Mouse (Mus musculus): Measurements from ENCODE around the gene Csrnp2.

Gene Csrnp2

DNA sequence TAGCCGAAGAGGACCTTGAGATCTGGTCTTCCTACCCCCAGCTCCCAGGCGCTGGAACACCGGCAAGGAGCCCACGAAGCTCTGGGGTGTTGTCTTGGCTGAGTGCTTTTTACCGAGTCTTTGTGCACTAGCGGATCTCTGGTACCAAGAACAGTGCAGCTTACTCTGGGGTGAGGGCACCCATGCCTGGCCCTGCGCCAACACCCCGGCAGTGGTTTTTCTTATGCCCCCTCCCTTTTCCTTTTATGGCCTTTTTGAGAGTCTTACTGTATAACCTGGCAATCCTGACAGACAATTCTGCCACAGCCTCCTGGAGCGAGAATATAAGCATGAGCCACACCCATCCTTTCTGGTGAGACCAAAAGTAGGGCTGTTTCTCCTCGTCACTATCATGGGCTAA lies 16.9 kb downstream of the Csrnp2 start:
- no peak for DNase-seq (ENCODE audit: low spot score)

DNA sequence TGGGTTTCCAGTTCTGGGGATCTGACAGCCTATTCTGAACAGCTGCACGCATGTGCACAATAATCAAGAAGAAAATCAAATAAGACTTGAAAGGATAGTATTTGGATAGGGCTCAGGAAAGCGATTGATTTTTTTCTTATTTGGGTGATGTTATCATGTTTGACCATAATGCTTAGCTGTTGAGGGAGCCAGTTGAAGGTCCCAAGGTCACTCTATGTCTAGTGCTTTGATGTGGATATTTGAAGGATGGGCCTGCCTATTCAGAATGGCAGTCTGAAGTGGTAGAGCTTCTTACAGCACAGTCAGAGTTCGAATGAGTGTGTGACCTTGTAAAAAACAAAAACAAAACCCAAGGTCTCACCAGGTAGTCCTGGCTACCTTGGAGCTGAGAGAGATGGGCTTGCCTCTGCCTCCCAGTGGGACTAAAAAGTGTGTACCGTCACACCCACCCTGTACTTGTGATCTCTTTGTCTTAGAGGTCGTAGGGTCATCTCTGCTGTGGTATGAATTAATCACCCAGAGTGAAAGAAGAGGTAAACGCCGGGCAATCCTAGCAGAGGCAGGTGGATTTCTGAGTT lies 21.3 kb downstream of the Csrnp2 start:
- no peak for DNase-seq (ENCODE audit: low spot score)

DNA sequence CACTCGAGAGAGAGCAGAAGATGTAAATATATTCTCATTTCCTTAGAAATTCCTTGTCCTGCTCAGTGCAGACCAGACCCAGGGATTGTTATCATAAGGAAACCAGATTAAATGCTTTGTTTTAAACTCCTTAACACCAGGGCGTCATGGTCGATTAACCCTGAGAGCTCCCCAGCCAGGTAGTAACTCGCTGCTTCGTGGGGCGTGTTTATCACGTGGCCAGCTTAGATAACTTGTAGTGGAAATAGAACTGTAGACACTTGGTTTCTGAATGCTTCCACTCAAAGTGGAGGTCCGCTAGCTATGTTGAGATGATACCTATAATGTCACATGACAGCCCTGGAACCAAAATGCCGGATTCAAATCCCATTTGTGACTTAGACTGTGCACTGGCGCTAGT lies 25.3 kb downstream of the Csrnp2 start:
- DNase-seq (ENCODE audit: low spot score) = no peak

DNA sequence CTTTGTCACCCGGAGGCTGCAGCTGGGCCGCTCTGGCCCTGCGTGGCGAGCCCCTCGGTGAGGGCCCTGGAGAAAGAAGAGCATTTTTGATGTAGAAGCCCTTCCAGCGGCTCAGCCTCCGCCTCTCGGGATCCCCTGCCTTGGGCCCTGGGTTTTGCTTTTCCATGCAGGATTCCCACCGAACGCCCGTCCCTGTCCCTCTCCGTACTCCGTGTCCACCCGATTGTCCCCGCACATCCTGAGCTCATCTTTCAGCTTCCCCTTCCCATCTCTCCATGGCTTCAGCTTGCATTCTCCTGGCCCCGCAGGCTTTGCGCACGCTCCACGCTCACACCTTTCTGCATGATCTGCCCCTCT lies 26.1 kb downstream of the Csrnp2 start:
- no peak for DNase-seq (ENCODE audit: low spot score)

DNA sequence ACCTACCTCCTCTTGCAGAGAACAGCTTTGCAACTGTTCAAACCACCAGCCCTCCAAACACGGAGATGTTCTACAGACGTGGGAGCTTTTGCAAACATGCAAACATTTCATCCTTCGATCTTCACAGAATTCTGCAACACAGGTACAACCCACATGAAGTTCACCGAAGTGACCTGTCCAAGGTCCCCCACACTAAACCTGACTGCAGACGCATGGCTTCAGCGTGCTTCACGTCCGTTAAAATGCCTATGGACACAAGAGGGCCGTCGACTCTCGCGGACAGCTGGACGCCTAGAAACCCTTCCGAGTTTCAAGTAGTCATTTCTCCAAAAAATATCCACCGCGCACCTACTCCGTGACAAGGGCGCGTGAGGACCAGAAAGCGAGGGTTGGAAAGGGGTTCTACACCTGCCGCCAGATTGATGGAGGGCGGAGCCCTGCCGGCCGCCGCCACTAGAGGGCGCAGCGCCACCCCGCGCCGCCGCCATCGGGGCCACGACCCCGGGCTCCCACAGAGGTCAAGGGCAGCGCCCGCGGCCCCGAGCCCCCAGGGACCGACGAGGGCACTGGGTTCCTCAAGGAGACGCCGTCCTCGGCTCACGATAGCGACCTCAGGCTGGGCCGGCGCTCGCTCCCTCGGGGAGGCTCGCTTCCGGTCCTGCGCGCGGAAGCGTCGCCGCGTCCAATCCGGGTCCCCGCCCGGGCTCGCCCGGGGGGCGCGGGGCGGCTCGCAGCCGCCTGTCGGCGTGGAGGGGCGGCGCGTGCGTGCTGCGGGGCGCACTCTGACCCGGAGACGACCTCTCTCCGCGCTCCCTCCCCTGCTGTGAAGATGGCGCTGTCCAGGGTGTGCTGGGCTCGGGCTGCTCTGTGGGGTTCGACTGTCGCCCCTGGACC lies 26.7 kb downstream of the Csrnp2 start, which contains the start of gene Letmd1:
Letmd1 (plus strand) TSS at position 729 of the 894 bp plus-strand sequence.
- DNase-seq (ENCODE audit: low spot score) = peak; percentile 86

DNA sequence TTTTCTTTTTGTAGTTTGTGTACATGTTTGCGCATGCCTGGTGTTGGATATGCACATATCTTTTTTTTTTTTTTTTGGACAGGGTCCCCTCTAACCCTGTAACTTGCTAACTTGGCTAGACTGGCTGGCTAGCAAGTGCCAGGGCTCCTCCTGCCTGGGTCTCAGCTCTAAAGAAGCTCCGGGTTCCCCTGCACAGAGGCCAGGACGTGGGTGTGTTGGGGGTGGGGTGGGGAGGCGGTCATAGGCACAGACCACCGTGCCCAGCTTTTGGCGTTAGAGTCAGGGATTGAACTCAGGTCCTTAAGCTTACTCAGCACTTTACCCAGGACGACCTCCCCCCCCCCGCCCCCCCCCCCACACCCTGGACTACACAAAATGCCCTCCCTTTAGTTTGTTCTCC lies 27.6 kb downstream of the Csrnp2 start:
- DNase-seq (ENCODE audit: low spot score) = no peak

DNA sequence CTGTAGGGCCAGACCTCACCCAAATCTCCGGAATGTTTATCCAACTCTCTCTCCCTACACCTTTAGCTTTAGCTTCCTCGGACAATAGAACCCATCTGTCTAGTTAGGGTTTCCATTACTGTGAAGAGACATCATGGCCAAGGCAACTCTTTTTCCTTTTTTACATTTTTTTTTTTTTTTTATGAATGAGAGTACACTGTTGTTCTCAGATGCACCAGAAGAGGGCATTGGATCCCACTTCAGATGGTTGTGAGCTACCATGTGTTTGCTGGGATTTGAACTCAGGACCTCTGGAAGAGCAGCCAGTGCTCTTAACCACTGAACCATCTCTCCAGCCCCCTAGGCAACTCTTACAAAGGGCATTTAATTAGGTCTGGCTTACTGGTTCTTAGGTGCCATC lies 29.9 kb downstream of the Csrnp2 start:
- DNase-seq (ENCODE audit: low spot score) = no peak

DNA sequence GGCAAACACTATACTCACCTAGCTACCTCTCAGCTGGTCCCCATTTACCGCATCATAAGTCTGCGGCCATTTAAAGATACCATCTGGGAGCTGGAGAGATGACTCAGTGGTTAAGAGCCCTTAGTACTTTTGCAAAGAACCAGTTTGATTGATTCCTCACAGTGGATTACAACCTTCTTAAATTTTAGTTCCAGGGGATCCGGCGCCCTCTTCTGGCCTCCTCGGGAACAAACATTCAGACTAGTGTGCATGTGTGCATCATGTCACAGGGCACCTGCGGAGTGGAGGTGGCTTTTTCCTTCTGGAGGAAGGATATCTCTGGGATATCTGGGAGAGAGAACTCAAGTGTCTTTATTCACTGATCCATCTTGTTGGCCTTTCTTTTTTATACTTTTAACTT lies 31.6 kb downstream of the Csrnp2 start:
- peak; percentile 35 for DNase-seq (ENCODE audit: low spot score)

DNA sequence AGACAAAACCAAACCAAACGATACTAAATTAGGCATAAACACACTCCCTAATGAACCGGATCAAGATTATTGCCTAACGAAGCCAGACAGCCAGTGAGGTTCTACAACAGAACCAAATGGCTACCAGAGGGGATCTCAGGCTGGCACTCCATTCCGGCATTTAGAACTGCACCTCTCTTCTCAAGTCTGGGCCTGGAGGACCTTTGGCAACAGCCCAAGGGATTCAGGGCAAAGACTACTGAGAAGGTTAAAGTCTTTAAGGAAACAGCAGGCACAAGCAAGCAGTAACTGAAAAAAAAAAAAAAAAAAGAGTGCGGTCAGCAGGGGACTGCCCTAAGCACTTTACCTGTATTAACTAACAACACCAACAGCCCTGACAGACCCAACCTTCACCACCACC lies 33.2 kb downstream of the Csrnp2 start:
- DNase-seq (ENCODE audit: low spot score) = no peak

DNA sequence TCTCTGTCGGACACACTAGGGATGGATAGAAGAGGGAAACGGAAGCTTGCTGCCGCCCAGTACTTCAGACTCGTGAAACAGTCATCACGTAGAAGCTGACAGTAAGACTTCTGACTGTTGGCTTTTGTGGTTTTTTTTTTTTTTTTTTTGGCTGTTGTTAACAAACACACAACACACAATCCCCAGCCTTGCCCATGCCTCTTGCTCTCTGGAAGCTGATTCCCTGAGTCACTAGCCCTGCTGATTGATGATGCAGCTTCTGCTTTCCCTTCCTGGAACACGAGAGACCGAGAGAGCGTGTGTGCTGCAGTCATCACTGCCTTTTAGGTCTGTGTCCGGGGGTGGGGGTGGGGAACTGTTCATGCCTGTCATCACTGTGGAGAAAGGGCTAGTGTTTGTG lies 33.6 kb downstream of the Csrnp2 start:
- no peak for DNase-seq (ENCODE audit: low spot score)

DNA sequence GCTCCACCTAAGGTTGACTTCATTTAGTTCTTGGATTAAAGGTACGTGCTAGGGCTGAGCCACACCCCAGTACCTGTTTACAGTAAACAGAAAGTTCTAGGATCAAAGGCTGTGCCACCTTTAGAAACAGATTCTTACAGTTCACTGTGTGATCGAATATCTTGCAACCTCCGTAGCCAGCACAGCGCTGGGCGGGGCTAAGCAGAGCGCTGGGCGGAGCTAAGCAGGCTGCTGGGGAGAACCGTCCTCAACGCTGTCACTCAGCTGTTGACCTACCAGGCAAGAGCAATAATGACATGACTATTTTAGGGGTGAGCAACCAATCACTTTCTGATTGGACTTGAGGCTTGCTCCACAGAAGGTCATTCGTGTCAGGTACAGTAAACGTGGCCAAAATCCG lies 34.3 kb downstream of the Csrnp2 start:
- DNase-seq (ENCODE audit: low spot score) = peak; percentile 53

DNA sequence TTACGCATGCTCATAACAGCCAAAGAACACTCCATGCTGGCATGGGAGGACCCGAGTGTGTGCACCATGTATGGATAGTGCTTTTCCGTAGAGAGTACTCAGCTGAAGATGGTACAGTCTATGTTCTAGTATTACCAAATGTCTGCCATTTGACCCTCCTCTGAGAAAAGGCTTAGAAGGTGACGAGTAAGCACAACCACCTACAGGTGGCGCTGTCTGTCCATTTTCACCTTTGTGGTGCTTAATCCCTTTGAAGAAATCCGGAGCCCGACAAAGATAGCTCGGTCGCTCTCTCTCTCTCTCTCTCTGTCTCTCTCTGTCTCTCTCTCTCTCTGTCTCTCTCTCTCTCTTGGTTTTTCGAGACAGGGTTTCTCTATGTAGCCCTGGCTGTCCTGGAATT lies 37.2 kb downstream of the Csrnp2 start:
- no peak for DNase-seq (ENCODE audit: low spot score)

DNA sequence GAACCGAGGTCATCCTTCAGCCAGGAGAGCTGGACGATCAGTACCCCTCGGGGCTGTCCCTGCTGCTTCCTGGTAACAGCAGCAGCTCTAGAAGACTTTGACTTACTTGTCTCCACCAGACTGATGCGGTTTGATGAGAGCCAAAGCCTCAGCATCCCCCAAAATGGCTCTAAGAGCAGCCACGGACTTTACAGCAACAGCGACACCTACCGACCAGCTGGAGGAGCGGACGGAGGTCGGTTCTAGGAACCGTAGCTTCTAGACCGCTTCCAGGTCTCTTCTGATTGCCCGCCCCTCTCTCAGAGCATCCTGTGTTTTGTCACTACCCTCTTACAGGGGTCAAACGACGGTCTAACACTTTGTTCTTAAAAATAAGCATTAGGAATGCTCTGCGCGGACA lies 37.9 kb downstream of the Csrnp2 start:
- peak; percentile 53 for DNase-seq (ENCODE audit: low spot score)

DNA sequence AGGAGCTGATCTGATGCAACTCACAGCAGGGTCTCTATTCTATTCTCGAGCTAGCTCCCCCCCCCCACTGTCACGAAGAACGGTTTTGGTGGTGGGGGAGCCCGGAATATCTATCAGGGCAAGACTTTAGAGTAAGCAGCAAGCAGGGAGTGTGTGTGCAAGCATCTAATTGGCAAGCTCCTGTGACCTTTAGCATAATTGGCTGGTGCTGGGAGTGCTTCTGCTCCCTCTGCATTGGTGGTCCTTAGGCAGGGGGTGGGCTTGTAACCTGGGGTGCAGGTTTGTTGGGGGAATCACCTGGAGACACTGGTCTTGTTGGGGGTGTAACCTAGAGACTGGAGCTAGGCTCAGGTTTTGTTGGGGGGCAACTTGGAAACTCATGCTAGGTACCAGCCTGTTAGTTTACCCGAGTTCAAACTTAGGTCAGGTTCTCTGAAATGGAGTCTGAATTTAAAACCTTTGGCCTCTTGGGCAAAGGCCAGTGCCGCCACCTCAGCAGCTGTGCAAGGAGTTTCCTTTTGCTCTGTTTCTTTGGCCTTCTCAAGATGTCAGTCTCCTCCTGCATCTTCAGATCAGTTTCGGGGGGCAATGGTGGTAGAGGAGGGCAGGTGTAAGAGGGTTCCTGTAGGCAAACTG lies 38.8 kb downstream of the Csrnp2 start:
- DNase-seq (ENCODE audit: low spot score) = peak; percentile 33

DNA sequence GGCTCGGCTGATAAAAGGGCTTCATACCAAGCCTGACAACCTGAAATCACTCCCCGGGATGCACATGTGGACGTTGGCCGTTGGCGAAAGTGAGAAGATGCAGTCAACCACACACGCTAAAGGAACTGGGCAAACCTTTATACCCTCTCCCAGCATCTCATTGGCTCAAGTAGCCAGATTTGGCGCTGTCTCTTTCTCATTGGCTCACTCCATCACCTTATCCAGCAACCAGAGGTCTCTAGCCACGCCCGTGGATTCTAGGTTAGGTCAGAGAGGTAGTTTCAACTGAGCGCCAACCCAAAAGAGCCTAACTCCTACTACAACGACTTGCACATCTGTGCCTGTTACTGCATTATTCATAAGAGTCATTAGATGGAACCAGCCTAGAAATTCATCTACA lies 42.8 kb downstream of the Csrnp2 start:
- no peak for DNase-seq (ENCODE audit: low spot score)

DNA sequence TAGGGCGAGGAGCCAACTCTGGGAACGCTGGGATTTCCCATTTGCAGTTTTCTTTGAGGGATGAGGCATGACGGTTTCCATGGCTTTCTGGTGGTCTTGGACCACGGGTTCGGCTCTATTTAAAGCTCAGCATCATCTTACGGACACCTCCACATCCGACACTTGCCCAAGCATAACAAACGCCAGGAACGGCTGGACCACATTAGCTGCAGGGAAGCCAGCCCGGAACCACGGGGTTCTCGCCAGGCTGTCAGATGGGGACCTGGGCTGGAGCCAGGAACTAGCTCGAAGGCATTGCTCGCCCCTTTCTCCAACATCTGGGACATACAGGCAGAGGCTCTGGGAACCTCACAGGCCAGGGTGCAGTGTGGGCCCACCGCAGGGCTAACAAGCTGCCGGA lies 44.0 kb downstream of the Csrnp2 start:
- DNase-seq (ENCODE audit: low spot score) = no peak

DNA sequence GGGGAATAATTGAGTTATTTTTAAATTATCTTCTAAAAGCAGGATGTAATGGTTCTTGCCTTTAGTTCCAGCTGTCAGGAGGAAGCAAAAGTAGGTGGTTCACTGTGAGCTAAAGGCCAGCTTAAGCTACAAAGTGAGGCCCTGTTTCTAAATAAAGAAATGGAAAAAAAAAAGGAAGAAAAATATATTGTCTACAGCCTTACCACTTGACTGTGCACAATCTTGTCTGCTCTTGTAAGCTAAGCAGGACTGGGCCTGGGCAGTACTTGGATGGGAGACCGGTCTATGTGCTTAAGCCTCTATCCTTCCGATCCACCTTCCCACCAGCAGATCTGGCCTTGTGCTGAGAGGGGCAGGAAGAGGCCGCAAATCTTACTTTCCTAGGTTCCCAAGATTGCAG lies 45.8 kb downstream of the Csrnp2 start:
- DNase-seq (ENCODE audit: low spot score) = no peak

DNA sequence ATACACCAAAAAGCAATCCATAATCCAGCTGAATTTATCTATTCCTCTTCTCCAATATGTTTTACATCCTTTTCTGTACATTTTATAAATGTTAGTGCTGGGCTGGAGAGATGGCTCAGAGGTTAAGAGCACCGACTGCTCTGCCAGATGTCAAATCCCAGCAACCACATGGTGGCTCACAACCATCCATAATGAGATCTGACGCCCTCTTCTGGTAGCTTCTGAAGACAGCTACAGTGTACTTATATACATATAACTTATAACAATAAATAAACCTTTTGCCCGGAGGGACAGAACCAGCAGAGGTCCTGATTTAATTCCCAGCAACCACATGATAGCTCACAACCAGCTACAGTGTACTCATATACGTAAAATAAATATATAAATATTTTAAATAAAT lies 46.7 kb downstream of the Csrnp2 start:
- DNase-seq (ENCODE audit: low spot score) = no peak

DNA sequence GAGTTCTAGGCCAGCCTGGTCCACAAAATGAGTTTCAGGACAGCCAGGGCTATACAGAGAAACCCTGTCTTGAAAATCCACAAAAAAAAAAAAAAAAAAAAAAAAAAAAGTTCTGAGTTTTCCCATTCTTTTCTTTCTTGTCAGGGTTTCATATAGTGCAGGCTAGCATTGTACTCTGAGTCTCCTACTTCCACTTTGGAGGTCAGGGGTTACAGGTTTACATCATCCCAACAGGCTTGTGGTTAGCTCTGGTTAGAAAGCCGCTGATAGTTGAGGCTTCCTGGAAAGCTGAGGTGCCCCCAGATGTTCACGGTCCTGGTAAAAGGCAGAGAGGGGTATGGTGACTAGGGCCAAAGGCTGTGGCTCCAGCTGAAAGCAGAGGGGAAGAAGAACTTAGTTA lies 48.4 kb downstream of the Csrnp2 start:
- no peak for DNase-seq (ENCODE audit: low spot score)

DNA sequence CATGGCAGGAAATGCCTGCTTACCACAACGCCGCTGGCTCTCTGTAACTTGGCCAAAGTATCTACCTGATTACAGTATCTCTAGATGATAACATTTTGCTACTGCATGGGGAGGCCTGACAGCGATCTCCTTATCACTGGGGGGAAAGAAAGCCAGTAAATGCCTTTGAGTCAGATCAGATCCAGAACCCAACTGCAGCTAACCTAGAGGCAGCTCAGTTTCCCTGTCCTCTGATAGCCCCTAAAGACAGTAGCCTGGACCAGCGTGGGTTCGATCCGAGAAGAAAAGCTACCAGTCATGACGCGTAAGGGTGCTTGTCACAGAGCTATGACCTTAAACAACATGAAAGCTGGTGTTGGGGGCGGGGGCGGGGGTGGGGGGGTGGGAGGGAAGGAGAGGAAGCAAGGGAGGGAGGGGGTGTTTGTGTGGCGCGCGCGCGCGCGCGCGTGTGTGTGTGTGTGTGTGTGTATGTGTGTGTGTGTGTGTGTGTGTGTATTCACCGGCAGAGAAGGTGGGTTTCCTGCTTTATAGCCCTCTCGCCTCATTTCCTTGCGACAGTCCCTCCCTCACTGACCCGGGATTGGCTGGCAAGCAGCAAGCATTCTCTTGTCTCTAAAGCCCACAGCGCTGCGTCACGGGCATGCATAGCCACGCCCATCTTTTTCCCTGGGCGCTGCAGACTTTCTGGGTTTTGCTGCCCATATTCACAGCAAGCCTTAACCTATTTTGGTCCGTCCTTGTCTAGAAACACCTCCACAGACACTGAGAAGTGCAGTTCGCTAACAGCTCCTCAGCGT lies 52.0 kb downstream of the Csrnp2 start:
- peak; percentile 91 for DNase-seq (ENCODE audit: low spot score)

DNA sequence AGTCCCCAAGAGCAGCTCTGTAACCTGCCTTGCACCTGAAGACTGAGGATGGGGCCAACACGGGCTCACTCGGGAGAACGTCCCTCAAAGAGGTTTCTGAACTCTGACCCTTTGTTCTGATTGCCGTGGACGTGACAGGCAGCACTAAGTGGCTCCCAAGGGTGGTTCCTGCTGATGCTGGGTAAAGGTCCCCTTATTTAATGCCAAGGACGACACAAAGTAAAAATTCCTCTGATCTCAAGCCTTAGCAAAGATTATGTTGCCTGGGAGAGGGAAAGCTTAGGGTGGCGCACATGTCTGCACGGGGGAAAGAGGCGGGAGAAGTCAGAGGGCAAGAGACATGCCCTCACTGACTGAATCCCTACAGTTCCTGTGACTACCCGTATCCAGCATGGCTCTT lies 58.8 kb downstream of the Csrnp2 start:
- no peak for DNase-seq (ENCODE audit: low spot score)

DNA sequence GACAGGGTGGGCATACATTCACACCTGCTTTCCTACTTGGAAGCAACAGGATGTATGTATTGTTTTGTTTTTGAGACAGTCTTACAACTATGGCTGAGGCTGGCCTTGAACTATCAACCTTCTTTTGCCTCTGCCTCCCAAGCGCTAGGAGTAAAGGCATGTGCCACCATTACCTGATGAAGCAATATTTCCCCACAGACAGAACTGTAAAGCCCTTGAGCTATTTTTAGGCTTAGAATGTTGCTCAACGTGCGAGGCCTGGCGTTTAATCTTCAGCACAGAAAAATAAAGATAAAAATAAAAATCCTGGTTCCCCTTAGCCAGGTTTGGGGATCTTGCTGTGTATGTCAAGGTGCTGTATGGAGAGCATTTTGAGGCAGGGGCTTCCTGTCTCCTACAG lies 59.2 kb downstream of the Csrnp2 start:
- DNase-seq (ENCODE audit: low spot score) = no peak

DNA sequence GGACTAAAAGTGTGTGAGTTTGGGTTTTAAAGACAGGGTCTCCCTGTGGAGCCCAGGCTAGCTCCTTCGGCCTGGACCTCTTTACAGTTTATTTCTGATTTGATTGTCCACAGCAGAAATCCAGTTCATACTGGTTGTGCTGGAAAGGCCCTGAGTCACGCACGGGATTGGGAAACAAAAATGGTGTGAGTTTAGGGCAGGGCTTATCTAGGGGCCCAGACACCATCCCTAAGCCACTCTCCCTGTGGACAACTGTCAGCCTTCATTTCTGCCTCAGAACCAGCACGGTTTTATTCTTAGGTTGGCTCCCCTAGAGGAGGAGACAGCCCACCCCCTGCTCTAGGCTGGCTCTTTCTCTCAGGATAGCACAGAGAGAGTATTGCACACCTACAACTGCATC lies 62.1 kb downstream of the Csrnp2 start:
- DNase-seq (ENCODE audit: low spot score) = no peak

All from yolk sac, embryonic 10.5 days (tissue).